Mouse (Mus musculus) midbrain, postnatal 0 days (tissue): ENCODE data around the gene Insr. TPM values are rescaled to one million over a fixed set of nuclear protein-coding genes. Genes with fewer than 3 reads are reported as not detected.

Experiments used
- ATAC-seq: fragments of 200-750 bp; cut with Nextera tagmentation; 2 replicates; pipeline ENCODE4 v1.8.0; 2017; ENCODE audit warnings: moderate number of reproducible peaks, mild to moderate bottlenecking, moderate TSS enrichment, moderate library complexity; ENCODE audit not compliant: low FRiP score
- DNase-seq: peaks from one replicate; pipeline ENCODE4 v3.0.0-alpha.2; 2015; ENCODE audit warnings: low spot score
- H3K27ac ChIP-seq: fragments of 300-500 bp; sonication (generic); 2 replicates; pipeline ENCODE4 v1.5.1; 2014; ENCODE audit warnings: low read depth, mild to moderate bottlenecking, low read length, mixed read lengths
- H3K27me3 ChIP-seq: fragments of 300-500 bp; sonication (generic); 2 replicates; pipeline ENCODE4 v1.6.1; 2014; ENCODE audit warnings: low read length, control low read depth, mixed read lengths; ENCODE audit not compliant: insufficient read depth
- H3K36me3 ChIP-seq: fragments of 300-500 bp; sonication (generic); 2 replicates; pipeline ENCODE4 v1.6.1; 2014; ENCODE audit warnings: low read length, control low read depth, mixed read lengths; ENCODE audit not compliant: insufficient read depth
- H3K4me1 ChIP-seq: fragments of 300-500 bp; sonication (generic); 2 replicates; pipeline ENCODE4 v1.6.1; 2014; ENCODE audit warnings: mild to moderate bottlenecking, control low read depth, antibody characterized with exemption, low read length, mixed read lengths; ENCODE audit not compliant: insufficient read depth
- H3K4me2 ChIP-seq: fragments of 300-500 bp; sonication (generic); 2 replicates; pipeline ENCODE4 v1.6.1; 2014; ENCODE audit warnings: low read depth, mild to moderate bottlenecking, low read length, mixed read lengths; ENCODE audit not compliant: poor library complexity, severe bottlenecking
- H3K4me3 ChIP-seq: fragments of 300-500 bp; sonication (generic); 2 replicates; pipeline ENCODE4 v1.5.1; 2014; ENCODE audit warnings: low read depth, mild to moderate bottlenecking, low read length, moderate library complexity
- H3K9ac ChIP-seq: fragments of 300-500 bp; sonication (generic); replicated peaks from 2 replicates; pipeline ENCODE4 v1.6.1; 2014; ENCODE audit warnings: mild to moderate bottlenecking, low read length, moderate library complexity, mixed read lengths; ENCODE audit not compliant: poor library complexity, severe bottlenecking
- H3K9me3 ChIP-seq: fragments of 300-500 bp; sonication (generic); 2 replicates; pipeline ENCODE4 v1.6.1; 2016; ENCODE audit warnings: low read length, control low read depth
- CTCF ChIP-seq: IDR thresholded peaks from 2 replicates; pipeline ENCODE4 v1.5.1; 2016; ENCODE audit warnings: antibody characterized with exemption, mild to moderate bottlenecking
- WGBS: fragments of 180-500 bp; shearing (Covaris S2); extraction: QIAGEN DNeasy Blood & Tissue Kit; methylation state at CpG from one replicate; pipeline ENCODE4 v1.1.7; 2014; 5-methylcytosine and 5-hydroxymethylcytosine counted together
- polyA plus RNA-seq: library from polyadenylated mRNA; unstranded; fragments of >200 nt; fragmentation: Nextera tagmentation; extraction: Ambion mirVana; gene quantifications from 2 replicates; pipeline ENCODE4 v1.2.1, GENCODE M21; 2015
- total RNA-seq: library from RNA; depleted of rRNA; stranded (reverse); fragments of >200 nt; gene quantifications from 2 replicates; pipeline ENCODE4 v1.2.3, GENCODE M21; 2014

The Insr gene
- total and polyA plus RNA-seq, 2 experiments from 2014 or later, result 32.9 to 40.3 TPM

DNA sequence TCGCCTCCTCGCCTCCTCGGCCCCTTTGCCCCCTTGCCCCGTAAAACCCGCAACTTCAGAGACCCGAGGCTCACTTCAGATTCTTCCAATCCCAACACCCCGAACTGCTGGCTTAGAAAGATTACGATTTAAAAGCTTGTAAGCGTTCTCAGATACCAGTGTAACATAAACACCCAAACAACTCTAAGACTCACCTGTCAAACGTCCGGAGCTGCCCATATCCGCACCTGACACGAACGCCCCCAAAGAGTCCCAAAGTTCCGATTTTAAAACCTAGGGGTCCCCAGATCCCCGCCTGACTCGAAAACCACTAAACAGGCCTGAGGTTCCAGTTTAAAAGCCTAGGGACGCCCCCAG, 282 bp upstream of the Insr start:
- peak overlapping the region; percentile 90 for H3K9ac ChIP-seq
- H3K27ac ChIP-seq, result no peak overlapping the region
- 4% methylated on average over 18 of the region's 18 CpGs for WGBS
- peaks cover 13% of the 10 kb centered on the region for H3K4me1 ChIP-seq
- H3K27me3 ChIP-seq, result no peaks in the 10 kb centered on the region
- peak overlapping the region; percentile 76 for H3K4me2 ChIP-seq
- ATAC-seq (no peak; the same call in 1 of the 2 replicates), DNase-seq (no peak)
- no peak for TF ChIP-seq CTCF
- H3K36me3 ChIP-seq, result no peaks in the 10 kb centered on the region
- no peaks in the 10 kb centered on the region for H3K9me3 ChIP-seq
- H3K4me3 ChIP-seq, result peak overlapping the region; percentile 67

DNA sequence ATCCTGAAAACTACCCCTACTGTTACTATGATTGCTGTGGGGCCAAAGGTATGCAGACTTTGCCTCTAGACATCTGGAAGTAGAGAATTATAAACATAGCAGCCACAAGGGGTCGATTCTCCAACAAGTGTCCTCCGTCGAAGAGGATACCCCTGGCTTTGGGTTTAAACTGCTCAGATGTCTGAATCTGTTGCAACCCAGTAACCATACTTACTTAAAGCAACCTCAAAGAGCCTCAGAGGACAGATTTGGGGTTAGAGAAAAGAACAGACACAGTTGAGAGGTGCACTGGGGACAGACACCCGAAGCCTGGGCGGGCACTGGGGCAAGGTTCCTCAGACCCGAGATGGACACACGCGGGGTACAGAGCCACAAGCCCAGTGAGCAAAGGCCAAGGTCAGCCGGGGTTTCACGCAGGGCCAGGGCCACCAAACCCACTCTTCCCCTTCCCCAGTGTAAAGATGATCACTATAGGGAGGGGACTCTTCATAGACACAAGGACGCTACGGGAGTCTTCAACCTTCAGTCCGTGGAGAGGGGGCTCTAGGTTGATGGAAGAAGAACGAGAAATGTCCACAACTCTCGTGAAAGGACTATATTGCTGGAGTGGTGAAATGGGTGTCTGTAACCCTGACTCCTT, 1.1 kb downstream of the Insr start:
- H3K4me1 ChIP-seq, result peaks cover 13% of the 10 kb centered on the region
- peak overlapping the region; percentile 76 for H3K4me2 ChIP-seq
- WGBS, result 44% methylated on average over 15 of the region's 15 CpGs
- H3K27ac ChIP-seq, result no peak overlapping the region
- H3K4me3 ChIP-seq, result peak overlapping the region; percentile 67
- no peak for DNase-seq
- H3K36me3 ChIP-seq, result no peaks in the 10 kb centered on the region
- H3K9me3 ChIP-seq, result no peaks in the 10 kb centered on the region
- no peaks in the 10 kb centered on the region for H3K27me3 ChIP-seq
- TF ChIP-seq CTCF, result peak; percentile 33
- H3K9ac ChIP-seq, result peak overlapping the region; percentile 90
- peak; percentile 2; the same call in 1 of the 2 replicates for ATAC-seq

DNA sequence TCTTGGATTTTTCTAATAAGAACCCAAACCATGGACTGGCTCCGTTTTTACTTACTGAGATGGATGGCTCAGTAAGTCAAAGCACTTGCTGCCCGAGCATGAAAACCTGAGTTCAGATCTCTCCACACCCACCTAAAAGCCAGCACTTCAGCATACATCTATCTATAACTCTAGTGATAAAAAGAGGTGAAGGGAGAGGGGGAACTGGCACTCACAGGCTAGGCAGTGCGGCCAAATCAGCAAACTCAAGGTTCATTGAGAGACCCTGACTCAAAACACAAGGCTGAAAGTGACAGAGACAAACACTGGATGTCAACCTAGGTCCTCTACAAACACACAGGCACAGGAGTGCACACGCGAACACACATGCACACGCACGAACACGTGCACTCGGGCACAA, 2.2 kb downstream of the Insr start:
- Histone ChIP-seq H3K9ac (no peak overlapping the region), H3K4me2 (peak overlapping the region; percentile 76), H3K27me3 (no peaks in the 10 kb centered on the region), H3K9me3 (no peaks in the 10 kb centered on the region), H3K36me3 (no peaks in the 10 kb centered on the region), H3K4me1 (peaks cover 13% of the 10 kb centered on the region), H3K4me3 (no peak overlapping the region; the same call in 1 of the 2 replicates), H3K27ac (no peak overlapping the region)
- DNase-seq (no peak), ATAC-seq (no peak)
- no peak for TF ChIP-seq CTCF
- WGBS, result 98% methylated on average over 9 of the region's 9 CpGs

DNA sequence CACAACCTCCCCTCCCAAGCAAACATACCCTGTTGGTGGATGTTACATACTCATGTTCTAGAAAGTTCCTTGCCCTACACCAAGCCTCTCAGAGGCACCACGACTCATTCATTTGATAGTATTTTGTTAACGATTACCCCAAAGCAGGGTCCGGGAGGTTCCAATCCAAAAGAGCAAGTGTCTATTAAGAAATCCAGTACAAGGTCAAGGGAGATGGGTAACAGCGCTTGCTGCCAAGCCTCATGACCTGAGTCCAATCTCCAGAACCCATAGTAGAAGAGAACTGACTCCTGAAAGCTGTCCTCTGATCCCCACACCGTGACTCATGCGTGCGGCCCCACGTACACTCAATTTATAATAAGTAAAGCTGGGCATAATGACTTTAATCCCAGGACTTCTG, 3.4 kb downstream of the Insr start:
- Histone ChIP-seq H3K27ac (no peak overlapping the region), H3K36me3 (no peaks in the 10 kb centered on the region)
- 97% methylated on average over 8 of the region's 8 CpGs for WGBS

DNA sequence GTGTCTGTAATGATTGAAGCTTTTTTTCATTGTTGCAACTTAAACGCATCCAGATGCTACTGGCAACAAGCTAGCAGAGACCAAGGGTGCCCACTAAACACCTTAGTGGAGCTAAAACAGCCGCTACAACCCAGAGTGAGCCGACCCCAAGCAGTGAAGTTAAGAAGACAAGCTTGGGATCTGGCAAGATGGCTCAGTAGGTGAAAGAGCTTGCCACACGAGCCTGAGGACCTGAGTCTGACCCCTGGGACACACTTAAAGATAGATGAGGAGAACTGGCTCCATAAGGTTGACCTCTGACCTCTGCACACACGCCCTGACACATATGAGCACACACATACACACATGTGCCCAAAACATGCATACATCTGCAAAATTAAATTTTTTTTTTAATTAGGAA, 4.2 kb downstream of the Insr start:
- H3K36me3 ChIP-seq, result no peaks in the 10 kb centered on the region
- H3K27ac ChIP-seq, result no peak overlapping the region
- no peak for DNase-seq
- no peak overlapping the region for H3K9ac ChIP-seq
- no peaks in the 10 kb centered on the region for H3K9me3 ChIP-seq
- no peaks in the 10 kb centered on the region for H3K27me3 ChIP-seq
- H3K4me1 ChIP-seq, result peaks cover 12% of the 10 kb centered on the region
- no peak overlapping the region for H3K4me2 ChIP-seq
- ATAC-seq, result no peak
- H3K4me3 ChIP-seq, result no peak overlapping the region
- 80% methylated on average over 5 of the region's 5 CpGs for whole genome bisulfite sequencing
- no peak for TF ChIP-seq CTCF

More for the DNA sequence above, 3.4 kb downstream of the Insr start:
- Histone ChIP-seq H3K4me2 (no peak overlapping the region), H3K4me3 (no peak overlapping the region), H3K9ac (no peak overlapping the region), H3K27me3 (no peaks in the 10 kb centered on the region), H3K9me3 (no peaks in the 10 kb centered on the region), H3K4me1 (peaks cover 13% of the 10 kb centered on the region)
- DNase-seq, result no peak
- TF ChIP-seq CTCF, result no peak
- ATAC-seq, result no peak

DNA sequence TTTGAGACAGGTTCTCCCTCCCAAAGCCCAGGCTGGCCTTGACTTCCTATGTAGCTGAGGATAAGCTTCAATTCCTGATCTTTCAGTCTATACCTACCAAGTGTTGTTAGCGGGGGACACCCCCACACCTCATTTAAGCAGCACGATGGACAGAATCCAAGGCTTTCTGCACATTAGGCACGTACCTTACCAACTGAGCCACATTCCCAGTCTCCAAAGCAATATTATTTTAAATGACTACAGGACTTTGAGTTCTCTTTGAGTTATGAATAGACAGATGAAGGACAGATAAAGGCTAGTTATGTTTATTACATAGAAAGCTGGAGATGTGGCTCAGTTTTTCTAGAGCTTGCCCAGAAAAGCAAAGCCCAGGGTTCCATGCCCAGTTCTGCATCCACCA, 5.6 kb downstream of the Insr start:
- Histone ChIP-seq H3K9me3 (no peaks in the 10 kb centered on the region), H3K4me3 (no peak overlapping the region), H3K27ac (no peak overlapping the region), H3K9ac (no peak overlapping the region), H3K4me2 (no peak overlapping the region), H3K27me3 (no peaks in the 10 kb centered on the region), H3K36me3 (no peaks in the 10 kb centered on the region), H3K4me1 (peaks cover 11% of the 10 kb centered on the region)
- 98% methylated on average over 3 of the region's 3 CpGs for WGBS
- ATAC-seq (no peak), DNase-seq (no peak)
- no peak for TF ChIP-seq CTCF
